Mouse (Mus musculus): Measurements from ENCODE around the gene Sf3a3. TPM values are rescaled to one million over a fixed set of nuclear protein-coding genes. Genes with fewer than 3 reads are reported as not detected.

Sf3a3 gene
- 10 to 100 TPM; 18.1 to 18.2 TPM for total RNA-seq (2021)

DNA sequence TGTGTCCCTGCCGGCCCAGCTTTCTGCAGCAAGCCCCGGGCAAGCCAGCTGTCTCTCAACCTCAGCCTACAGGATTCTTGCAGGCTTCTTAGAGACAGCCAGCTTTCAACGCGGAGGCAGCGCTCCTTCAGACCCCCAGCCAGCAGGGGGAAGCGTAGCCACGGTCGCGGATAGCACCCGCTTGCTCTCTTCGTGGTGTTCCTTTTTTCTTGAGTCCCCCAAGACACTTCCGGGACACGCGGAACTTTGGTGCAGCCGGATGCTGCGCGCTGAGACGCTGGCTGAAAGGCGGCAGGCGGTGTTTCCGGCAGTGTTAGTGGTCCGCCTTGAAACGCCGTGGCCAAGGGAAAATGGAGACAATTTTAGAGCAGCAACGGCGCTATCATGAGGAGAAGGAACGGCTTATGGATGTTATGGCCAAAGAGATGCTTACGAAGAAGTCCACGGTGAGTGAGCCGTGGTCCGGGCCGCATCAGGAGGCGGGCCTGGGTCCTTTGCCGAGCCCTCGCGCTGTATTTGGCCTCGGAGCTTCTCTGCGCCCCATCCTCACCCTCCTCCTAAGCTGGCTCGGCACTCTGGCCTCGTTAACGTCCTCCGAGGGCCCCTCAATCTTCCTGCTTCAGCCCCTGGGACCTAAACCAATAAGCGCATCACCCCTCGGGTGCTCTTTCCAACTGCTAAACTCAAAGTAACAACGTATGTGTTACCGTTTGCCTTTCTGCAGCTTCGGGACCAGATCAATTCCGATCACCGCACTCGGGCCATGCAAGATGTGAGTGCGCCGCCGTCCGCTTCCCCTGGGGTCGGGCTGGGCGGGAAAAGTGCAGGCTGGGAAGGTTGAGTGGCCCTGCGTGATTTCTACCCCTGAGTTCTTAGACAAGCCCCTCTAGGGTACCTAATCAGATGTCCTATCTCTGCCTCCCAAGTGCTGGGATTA lies at the start of gene Sf3a3:
TSS of gene Sf3a3 (plus strand) at position 232 of the 937 bp plus-strand sequence.
- intact Hi-C loops (cut with DNase I) = loop anchor here (1.0 to 2.0 kb wide), 2 partner anchors 87 to 132 kb away; partner anchors contain the start of gene Mtf1
- peak; percentile 96 for DNase-seq

GRCm38 (mm10) chr4:124667476-124668033 lies 47.0 kb upstream of the Sf3a3 start:
- intact Hi-C loops (cut with DNase I) = no loop called here
- no peak for DNase-seq

DNA sequence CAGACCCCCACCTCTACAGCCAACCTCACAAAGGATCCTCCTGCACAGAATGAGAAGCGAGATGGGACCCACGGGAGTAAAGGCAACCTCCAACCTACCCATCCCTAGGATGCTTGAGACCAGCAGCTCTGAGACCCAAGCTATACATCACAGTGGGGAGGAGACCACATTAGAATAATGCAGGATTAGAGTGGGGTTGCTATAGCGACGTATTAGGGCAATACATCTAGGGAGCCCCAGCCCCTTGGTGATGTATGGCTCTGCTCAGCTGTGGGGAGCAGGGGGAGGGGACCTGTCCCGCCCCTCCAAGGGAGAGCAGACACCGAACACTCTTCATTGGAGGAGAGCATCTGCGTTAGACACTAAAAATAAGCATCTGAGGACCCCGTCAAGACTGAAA lies 46.5 kb upstream of the Sf3a3 start:
- DNase-seq = no peak
- intact Hi-C loops (cut with DNase I) = no loop called here

DNA sequence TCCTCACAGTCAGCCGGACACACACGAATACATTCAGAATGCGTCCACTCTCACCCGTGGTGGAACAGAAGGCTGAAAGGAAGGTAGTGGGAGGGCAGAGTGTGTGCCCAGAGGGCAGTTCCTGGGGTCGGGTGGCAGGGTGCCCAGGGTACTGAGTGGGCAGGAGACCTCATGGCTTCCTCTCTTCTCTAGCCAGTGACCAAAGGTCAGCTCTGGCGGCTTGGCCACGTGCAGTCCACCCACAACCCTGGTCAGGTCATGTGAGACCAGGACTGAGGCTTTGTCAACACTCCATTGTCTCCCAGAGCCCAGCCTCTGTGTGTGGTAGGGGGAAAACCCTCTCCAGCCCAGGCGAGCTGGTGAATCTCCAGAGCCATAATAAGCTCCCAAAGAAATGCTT lies 44.3 kb upstream of the Sf3a3 start:
- DNase-seq = no peak
- intact Hi-C loops (cut with DNase I) = no loop called here

GRCm38 (mm10) chr4:124671583-124671982 lies 43.0 kb upstream of the Sf3a3 start:
- DNase-seq = no peak
- intact Hi-C loops (cut with DNase I) = no loop called here

- no peak for DNase-seq
- intact Hi-C loops (cut with DNase I) = no loop called here
Measured at GRCm38 (mm10) chr4:124672347-124673320, 41.9 kb upstream of the Sf3a3 start.

DNA sequence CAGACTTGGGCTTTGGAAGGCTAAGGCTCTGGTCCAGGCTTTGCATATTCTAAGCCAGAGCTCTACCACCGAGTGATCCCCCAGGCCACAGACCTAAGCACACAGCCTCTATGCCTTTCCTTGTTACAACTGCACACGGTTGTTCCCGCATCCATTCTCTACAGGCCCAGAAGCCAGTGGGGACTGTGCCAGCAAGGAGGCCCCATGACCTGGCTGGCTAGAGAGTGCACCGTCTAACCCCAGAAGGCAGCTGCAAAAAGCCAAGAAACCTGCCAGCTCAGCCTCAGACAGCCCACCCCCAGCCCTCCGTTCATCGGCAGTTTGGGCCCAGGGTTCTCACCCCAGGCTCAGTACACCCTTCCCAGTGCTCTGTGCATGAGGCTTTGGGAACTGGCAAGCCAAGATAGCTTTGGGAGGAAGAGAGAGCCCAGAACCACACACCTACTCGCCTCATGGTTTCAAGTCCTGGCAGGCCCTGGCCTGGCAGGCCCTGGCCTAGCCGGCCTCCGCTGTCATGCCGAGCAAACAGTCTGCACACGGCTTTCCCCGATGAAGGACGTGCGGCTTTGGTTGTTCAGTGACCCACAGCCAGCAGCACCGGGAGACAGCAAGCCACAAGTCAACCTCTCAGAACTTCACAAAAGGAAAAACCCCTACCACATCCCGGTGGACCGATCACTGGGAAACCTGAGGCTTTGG lies 40.1 kb upstream of the Sf3a3 start:
- intact Hi-C loops (cut with DNase I) = loop anchor here (1.0 to 5.0 kb wide), 4 partner anchors 446 to 734 kb away; no protein-coding TSS in a partner anchor
- no peak for DNase-seq

GRCm38 (mm10) chr4:124675037-124675436 lies 39.5 kb upstream of the Sf3a3 start:
- peak; percentile 57 to 74 for DNase-seq
- intact Hi-C loops (cut with DNase I) = loop anchor here (1.0 to 5.0 kb wide), 4 partner anchors 447 to 734 kb away; no protein-coding TSS in a partner anchor

GRCm38 (mm10) chr4:124675958-124676357 lies 38.6 kb upstream of the Sf3a3 start:
- DNase-seq = no peak
- intact Hi-C loops (cut with DNase I) = loop anchor here (1.0 to 5.0 kb wide), 4 partner anchors 448 to 735 kb away; no protein-coding TSS in a partner anchor

DNA sequence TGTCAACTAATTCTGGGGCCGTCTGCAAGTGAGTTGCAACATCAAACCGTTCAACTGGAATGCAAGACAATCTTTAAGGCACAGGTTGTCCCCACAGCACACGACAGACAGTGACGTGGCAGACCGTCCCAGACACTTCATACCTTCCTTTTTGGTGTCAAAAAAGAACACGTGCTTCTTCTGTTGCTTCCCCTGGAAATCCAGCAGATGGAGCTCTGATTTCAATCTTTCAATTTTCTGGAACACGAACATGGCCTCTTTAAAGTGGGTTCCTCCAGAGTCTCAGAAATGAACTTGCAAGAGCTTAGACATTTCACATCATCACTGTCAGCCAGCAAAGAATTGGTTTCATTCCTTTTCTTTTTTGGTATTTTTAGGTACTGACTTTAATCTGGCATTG lies 32.3 kb upstream of the Sf3a3 start:
- DNase-seq = no peak
- intact Hi-C loops (cut with DNase I) = loop anchor here (2.0 to 5.0 kb wide), 2 partner anchors 29 to 40 kb away; no protein-coding TSS in a partner anchor

GRCm38 (mm10) chr4:124683474-124683873 lies 31.1 kb upstream of the Sf3a3 start:
- intact Hi-C loops (cut with DNase I) = loop anchor here (2.0 to 5.0 kb wide), 2 partner anchors 27 to 39 kb away; no protein-coding TSS in a partner anchor
- no peak for DNase-seq

- intact Hi-C loops (cut with DNase I) = no loop called here
- DNase-seq = no peak
Measured at GRCm38 (mm10) chr4:124685004-124685403, 29.6 kb upstream of the Sf3a3 start.

DNA sequence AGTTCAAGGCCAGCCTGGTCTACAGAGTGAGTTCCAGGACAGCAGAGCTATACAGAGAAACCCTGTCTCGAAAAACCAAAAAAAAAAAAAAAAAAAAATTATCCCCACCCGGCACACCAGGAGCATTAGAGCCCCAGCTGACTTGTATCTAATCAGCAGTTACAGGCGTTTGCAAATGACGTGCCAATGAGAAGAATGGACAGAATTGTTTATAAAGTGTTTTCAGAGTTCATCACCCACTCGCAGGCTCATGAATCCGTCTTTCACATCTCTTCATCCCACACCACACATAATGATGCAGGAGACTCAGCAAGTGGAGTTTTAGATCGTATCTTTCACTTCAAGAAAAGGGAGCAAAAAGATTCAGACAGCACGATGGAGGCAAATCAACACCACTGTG lies 29.1 kb upstream of the Sf3a3 start:
- DNase-seq = no peak
- intact Hi-C loops (cut with DNase I) = no loop called here

DNA sequence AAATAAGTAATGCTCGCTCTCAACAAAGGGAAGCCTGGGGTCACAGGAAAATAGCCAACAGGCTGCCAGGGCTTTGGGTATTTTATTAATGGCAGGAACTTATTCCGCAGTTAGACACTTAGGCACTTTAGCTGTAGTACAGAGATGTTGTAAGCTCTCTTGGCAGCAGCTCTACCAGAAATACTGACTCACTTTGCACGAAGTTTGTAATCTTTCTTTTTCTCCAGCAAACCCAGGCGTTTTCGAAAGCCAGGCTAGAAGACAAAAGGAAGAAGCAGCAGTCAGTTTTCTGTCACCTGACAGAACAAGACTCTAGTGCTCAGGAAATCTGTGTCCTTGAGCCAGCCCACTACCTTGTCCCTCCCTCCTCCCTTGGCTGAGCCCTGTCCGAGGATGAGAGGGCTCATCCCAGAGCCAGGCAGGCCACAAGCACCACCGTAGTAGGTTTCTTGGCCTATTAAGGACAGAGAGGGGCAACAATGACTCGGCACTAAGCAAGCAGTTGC lies 28.6 kb upstream of the Sf3a3 start:
- intact Hi-C loops (cut with DNase I) = no loop called here
- peak in 1 of 2 experiments; percentile 15 for DNase-seq

DNA sequence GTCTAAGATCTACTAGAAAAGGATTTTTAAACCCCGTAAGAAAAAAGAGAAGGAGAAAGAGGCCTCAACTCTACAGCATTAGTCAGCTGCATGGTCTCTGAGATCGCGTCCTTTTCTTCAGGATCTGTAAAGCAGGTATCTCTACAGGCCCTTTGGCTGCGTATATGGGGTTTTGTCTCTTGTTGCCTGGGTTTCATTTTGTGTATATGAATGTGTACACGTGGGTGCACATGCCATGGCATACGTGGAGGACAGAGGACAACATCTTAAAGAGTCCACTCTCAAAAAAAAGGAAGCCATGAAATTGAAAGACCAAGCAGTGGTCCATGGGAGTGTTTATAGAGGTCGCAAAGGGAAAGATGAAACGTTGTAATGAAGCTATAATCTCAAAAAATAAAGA lies 23.1 kb upstream of the Sf3a3 start:
- intact Hi-C loops (cut with DNase I) = no loop called here
- no peak for DNase-seq

DNA sequence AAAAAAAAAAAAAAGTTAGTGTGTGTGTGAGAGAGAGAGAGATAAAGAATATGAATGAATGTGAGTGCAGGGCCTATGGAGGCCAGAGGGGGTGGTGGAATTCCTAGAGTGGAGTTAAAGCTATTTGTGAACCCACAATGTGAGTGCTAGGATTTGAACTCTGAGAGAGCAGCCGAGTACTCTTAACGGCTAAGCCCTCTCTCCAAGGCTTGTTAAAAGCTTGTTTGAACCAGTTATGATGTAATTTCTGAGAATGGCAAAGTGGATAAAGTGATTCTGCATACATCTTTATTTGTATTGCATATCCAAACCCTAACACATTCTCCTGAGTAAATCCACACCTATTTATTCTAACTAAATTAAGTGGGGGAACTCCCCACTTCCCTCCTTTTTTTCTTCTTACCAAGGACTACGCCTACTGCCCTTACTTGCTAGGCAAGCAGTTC lies 22.1 kb upstream of the Sf3a3 start:
- no peak for DNase-seq
- intact Hi-C loops (cut with DNase I) = no loop called here

DNA sequence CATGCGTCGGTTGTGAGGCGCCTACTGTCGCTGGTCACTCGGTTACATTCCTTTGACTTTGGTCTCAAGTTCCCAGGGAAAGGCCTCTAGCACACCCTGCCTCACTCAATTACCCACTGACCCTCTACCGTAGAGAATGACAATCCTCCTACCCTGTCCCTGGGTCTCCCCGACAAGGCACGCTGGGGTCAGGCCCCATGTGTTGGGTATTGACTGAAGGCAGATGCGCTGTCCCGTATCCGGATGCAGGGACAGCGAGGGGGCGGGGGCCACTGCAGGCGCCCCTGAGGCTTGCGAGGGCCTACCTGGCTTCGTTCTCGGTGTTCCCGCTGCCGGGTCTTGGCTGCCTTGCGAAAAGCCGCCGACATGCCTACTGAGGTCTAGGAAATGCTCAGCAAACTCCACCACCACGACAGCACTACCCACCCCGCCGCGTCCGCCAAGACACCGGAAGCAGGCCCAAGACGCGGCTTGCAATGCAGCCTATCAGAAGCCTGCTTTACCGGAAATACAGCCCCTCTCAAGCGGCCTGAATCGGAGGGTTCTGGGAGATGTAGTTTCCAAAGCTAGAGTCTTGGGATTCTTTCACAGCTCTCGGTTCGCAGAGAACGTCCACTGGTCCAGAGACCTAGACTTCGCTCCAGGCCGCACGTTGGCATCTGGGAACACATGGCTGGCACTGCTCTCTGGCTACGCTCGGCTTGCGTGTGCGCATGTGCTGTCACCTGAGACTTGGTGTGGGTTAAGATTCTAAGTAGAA lies 21.3 kb upstream of the Sf3a3 start, which contains the start of gene Utp11:
TSS of gene Utp11 (minus strand) at position 466 of the 760 bp plus-strand sequence.
- intact Hi-C loops (cut with DNase I) = no loop called here
- DNase-seq = peak; percentile 81 to 87

GRCm38 (mm10) chr4:124694572-124694971 lies 20.0 kb upstream of the Sf3a3 start:
- intact Hi-C loops (cut with DNase I) = no loop called here
- DNase-seq = no peak

Data from heart, postnatal 36 days (tissue).